Mouse (Mus musculus) intestine, embryonic 14.5 days (tissue): Measurements from ENCODE around the gene Igsf23. TPM values are rescaled to one million over a fixed set of nuclear protein-coding genes. Genes with fewer than 3 reads are reported as not detected.

ENCODE experiments used
- ATAC-seq: fragments of 200-750 bp; cut with Nextera tagmentation; replicated peaks from 2 replicates; pipeline ENCODE4 v1.8.0; 2017; ENCODE audit warnings: low read depth, moderate number of reproducible peaks, moderate TSS enrichment, moderate library complexity; ENCODE audit not compliant: low FRiP score, low TSS enrichment
- DNase-seq: peaks from one replicate; pipeline ENCODE4 v3.0.0-alpha.2; 2018; ENCODE audit warnings: low spot score
- H3K27ac ChIP-seq: fragments of 300-500 bp; sonication (generic); 2 replicates; pipeline ENCODE4 v1.5.1; 2014; ENCODE audit warnings: low read depth, mild to moderate bottlenecking, control low read depth
- H3K27me3 ChIP-seq: fragments of 300-500 bp; sonication (generic); replicated peaks from 2 replicates; pipeline ENCODE4 v1.6.1; 2014; ENCODE audit warnings: low read length, control low read depth; ENCODE audit not compliant: control insufficient read depth, insufficient read depth
- H3K36me3 ChIP-seq: fragments of 300-500 bp; sonication (generic); 2 replicates; pipeline ENCODE4 v1.6.1; 2014; ENCODE audit warnings: low read length, control low read depth; ENCODE audit not compliant: control insufficient read depth, insufficient read depth
- H3K4me1 ChIP-seq: fragments of 300-500 bp; sonication (generic); replicated peaks from 2 replicates; pipeline ENCODE4 v1.6.1; 2014; ENCODE audit warnings: low read length, control low read depth, mixed read lengths; ENCODE audit not compliant: control insufficient read depth, insufficient read depth
- H3K4me2 ChIP-seq: fragments of 300-500 bp; sonication (generic); 2 replicates; pipeline ENCODE4 v1.6.1; 2014; ENCODE audit warnings: low read length
- H3K4me3 ChIP-seq: fragments of 300-500 bp; sonication (generic); 2 replicates; pipeline ENCODE4 v1.5.1; 2014; ENCODE audit warnings: low read depth, low read length, control low read depth, mixed read lengths
- H3K9ac ChIP-seq: fragments of 300-500 bp; sonication (generic); 2 replicates; pipeline ENCODE4 v1.6.1; 2014; ENCODE audit warnings: mild to moderate bottlenecking, low read length
- H3K9me3 ChIP-seq: fragments of 300-500 bp; sonication (generic); 2 replicates; pipeline ENCODE4 v1.6.1; 2016; ENCODE audit warnings: low read length, control low read depth; ENCODE audit not compliant: control insufficient read depth
- WGBS: fragments of 180-500 bp; shearing (Covaris S2); extraction: QIAGEN DNeasy Blood & Tissue Kit; methylation state at CpG from one replicate; pipeline ENCODE4 v1.1.7; 2014; 5-methylcytosine and 5-hydroxymethylcytosine counted together
- polyA plus RNA-seq: library from polyadenylated mRNA; unstranded; fragments of >200 nt; fragmentation: Nextera tagmentation; extraction: Ambion mirVana; gene quantifications from 2 replicates; pipeline ENCODE4 v1.2.1, GENCODE M21; 2014

Gene Igsf23
- polyA plus RNA-seq, 1 experiment from 2014 or later: 1.7 TPM

DNA sequence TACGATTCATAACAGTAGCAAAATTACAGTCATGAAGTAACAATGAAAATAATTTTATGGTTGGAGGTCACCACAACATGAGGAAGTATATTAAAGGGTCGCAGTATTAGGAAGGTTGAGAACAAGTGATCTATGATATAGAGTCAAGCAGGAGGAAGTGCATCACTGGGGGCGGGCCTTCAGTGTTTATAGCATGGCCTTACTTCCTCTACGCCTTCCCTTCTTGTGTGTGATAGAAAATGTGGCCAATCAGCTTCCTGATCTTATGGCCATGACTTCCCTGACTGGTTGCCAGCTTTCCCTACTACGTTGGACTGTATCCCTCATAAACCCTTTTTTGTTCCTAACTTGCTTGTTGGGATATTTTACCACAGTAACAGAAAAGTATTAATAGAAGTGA, 5.4 kb downstream of the Igsf23 start:
- H3K4me2 ChIP-seq: no peak overlapping the region
- no peaks in the 10 kb centered on the region for H3K4me1 ChIP-seq
- WGBS: 94% methylated on average over 5 of the region's 5 CpGs
- ATAC-seq (no peak), DNase-seq (no peak)
- no peaks in the 10 kb centered on the region for H3K9me3 ChIP-seq
- H3K27ac ChIP-seq: no peak overlapping the region
- no peaks in the 10 kb centered on the region for H3K36me3 ChIP-seq
- no peak overlapping the region for H3K9ac ChIP-seq
- no peaks in the 10 kb centered on the region for H3K27me3 ChIP-seq
- no peak overlapping the region for H3K4me3 ChIP-seq

DNA sequence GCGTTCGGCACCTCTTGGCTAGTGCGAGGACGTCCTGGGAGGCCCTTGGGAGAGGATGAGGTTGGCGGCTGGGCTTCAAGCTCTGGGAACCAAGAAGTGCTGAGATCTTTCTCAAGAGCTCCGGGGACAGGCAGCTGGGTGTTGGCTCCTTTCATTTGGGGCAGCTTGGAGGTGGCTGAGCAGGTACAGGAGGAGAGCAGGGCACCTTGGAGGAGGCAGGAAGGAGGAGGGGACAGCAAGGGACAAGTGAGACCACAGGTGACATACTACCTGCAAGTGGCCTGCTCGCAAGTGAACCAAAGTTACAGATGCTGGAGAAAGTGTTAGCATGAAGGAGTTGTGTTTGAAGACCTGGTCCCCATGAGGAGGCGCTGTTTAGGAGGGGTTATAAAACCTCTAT, 5.8 kb downstream of the Igsf23 start:
- H3K4me1 ChIP-seq: no peaks in the 10 kb centered on the region
- no peaks in the 10 kb centered on the region for H3K27me3 ChIP-seq
- no peak overlapping the region for H3K4me2 ChIP-seq
- ATAC-seq (no peak), DNase-seq (no peak)
- WGBS: 88% methylated on average over 8 of the region's 8 CpGs
- H3K4me3 ChIP-seq: no peak overlapping the region
- no peaks in the 10 kb centered on the region for H3K36me3 ChIP-seq
- H3K27ac ChIP-seq: no peak overlapping the region
- no peaks in the 10 kb centered on the region for H3K9me3 ChIP-seq
- no peak overlapping the region for H3K9ac ChIP-seq

DNA sequence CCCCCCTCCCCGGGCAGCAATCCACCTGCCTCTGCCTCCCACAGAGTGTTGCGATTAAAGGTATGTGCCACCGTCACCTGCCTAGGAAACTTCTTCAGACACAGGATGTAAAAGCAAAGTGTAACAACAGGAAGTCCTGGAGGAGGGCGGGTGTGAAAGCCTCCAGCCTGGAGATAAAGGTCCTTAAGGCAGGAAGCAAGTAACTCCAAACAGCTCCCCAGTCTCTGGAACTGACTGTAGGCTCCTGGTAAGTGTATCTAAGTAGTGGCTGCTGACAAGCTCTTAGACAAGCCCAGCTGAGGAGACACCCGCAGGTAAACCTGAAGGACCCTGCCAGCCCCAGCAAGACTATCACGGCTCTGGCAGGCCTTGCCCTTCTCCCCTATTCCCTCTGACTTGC, 10.3 kb downstream of the Igsf23 start:
- ATAC-seq (no peak), DNase-seq (no peak)
- no peak overlapping the region for H3K4me3 ChIP-seq
- H3K9me3 ChIP-seq: no peaks in the 10 kb centered on the region
- no peaks in the 10 kb centered on the region for H3K4me1 ChIP-seq
- no peaks in the 10 kb centered on the region for H3K27me3 ChIP-seq
- H3K4me2 ChIP-seq: no peak overlapping the region
- H3K36me3 ChIP-seq: no peaks in the 10 kb centered on the region
- no peak overlapping the region for H3K27ac ChIP-seq
- WGBS: 10% methylated on average over 5 of the region's 6 CpGs
- no peak overlapping the region for H3K9ac ChIP-seq

DNA sequence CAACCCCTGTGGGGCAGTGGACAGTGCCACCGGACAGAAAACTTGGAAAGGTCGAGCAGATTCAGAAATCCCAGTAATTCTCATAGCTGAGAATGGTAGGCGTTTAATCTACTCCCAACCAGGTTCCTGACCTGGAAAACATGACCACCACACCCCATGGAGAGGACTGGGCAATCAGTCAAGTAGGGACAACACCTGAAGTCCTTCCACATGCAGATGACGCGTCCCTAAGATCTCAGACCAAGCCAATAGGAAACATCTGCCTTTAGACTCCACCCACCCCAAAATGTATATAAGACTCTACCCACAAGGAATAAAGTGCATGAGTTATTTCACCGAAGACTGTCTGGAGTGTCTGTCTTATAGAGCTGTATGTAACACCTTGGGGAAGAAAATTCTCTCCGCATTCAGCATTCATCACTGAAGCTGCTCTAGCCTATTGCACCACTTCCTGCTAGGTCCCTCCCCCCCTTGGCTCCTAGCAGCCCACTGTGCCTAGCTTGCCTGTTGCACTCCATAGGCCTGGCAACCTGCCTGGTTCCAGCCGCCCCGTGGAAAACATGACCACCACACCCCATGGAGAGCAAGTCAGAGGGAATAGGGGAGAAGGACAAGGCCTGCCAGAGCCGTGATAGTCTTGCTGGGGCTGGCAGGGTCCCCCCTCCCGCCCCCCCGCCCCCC, 10.9 kb downstream of the Igsf23 start:
- Histone ChIP-seq H3K27ac (no peak overlapping the region), H3K4me2 (no peak overlapping the region), H3K4me3 (no peak overlapping the region), H3K4me1 (no peaks in the 10 kb centered on the region), H3K9me3 (no peaks in the 10 kb centered on the region), H3K27me3 (no peaks in the 10 kb centered on the region), H3K36me3 (no peaks in the 10 kb centered on the region), H3K9ac (no peak overlapping the region)
- ATAC-seq (0 out of 2 replicates have a peak, but pooled peaks have one; percentile 11), DNase-seq (no peak)
- WGBS: 53% methylated on average over 11 of the region's 12 CpGs

GRCm38 (mm10) chr7:19937229-19937821, 13.2 kb downstream of the Igsf23 start:
- H3K4me1 ChIP-seq: no peaks in the 10 kb centered on the region
- no peak overlapping the region for H3K4me2 ChIP-seq
- H3K27me3 ChIP-seq: peaks cover 3% of the 10 kb centered on the region; the same call in 1 of the 2 replicates
- no peak for DNase-seq
- WGBS: 74% methylated on average over 11 of the region's 11 CpGs
- H3K4me3 ChIP-seq: no peak overlapping the region
- no peaks in the 10 kb centered on the region for H3K9me3 ChIP-seq
- no peak overlapping the region for H3K9ac ChIP-seq
- H3K36me3 ChIP-seq: no peaks in the 10 kb centered on the region
- H3K27ac ChIP-seq: no peak overlapping the region
- no peak for ATAC-seq

GRCm38 (mm10) chr7:19935961-19936360, 14.6 kb downstream of the Igsf23 start:
- no peaks in the 10 kb centered on the region for H3K9me3 ChIP-seq
- no peak overlapping the region for H3K27ac ChIP-seq
- H3K4me3 ChIP-seq: no peak overlapping the region
- no peaks in the 10 kb centered on the region for H3K36me3 ChIP-seq
- no peaks in the 10 kb centered on the region for H3K4me1 ChIP-seq
- 75% methylated on average over 6 of the region's 6 CpGs for WGBS
- H3K9ac ChIP-seq: no peak overlapping the region
- no peak overlapping the region for H3K4me2 ChIP-seq
- DNase-seq: no peak
- ATAC-seq: no peak
- peaks cover 6% of the 10 kb centered on the region; the same call in 1 of the 2 replicates for H3K27me3 ChIP-seq

GRCm38 (mm10) chr7:19935171-19935751, 15.3 kb downstream of the Igsf23 start:
- H3K4me1 ChIP-seq: no peaks in the 10 kb centered on the region
- no peak overlapping the region for H3K4me2 ChIP-seq
- no peak overlapping the region for H3K27ac ChIP-seq
- ATAC-seq (no peak), DNase-seq (no peak)
- no peaks in the 10 kb centered on the region for H3K36me3 ChIP-seq
- peaks cover 6% of the 10 kb centered on the region; the same call in 1 of the 2 replicates for H3K27me3 ChIP-seq
- WGBS: 77% methylated on average over 20 of the region's 20 CpGs
- no peak overlapping the region for H3K4me3 ChIP-seq
- H3K9ac ChIP-seq: no peak overlapping the region
- no peaks in the 10 kb centered on the region for H3K9me3 ChIP-seq

DNA sequence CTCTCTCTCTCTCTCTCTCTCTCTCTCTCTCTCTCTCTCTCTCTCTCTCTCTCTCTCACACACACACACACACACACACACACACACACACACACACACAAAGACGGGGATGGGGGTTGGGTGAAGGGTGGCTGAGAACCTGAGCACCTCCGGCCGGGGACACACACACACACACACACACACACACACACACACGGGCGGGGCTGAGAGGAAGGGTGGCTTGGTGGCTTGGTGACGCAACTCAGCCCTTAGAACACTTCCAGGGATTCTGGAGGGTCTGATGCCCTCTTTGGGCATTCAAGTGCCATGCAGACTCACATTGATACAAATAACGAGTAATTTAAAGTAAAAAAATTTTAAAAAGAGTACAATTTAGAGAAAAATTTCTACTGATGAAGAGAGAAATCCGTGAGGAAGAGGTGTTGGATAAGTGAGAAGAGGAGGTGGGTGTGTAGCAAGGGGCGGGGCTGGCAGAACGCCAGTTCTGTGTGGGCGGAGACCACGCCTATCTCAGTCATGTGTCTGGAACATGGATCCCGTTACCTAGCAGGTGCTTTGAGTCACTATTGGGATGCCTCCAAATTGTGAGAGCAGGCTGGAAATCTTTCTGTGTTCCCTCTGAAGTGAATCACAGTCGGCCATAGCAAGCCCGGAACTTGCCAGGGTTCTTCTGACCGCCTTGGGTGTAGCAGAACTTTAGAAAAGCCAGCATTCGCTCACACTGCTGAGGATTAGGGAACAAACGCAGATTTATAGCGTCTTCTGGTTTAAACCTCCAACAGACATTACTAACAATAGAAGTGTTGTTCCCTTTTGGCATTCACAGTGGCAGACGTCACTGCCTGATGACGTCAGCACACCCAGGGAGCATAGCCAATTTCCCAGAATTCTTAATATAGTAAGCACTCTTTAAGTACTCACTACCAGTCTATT, 17.4 kb downstream of the Igsf23 start:
- Histone ChIP-seq H3K36me3 (no peaks in the 10 kb centered on the region), H3K9me3 (no peaks in the 10 kb centered on the region), H3K4me3 (peak overlapping the region; percentile 8), H3K27ac (no peak overlapping the region), H3K9ac (no peak overlapping the region), H3K27me3 (peaks cover 6% of the 10 kb centered on the region; the same call in 1 of the 2 replicates), H3K4me2 (peak overlapping the region; percentile 36), H3K4me1 (no peaks in the 10 kb centered on the region)
- DNase-seq: peak; percentile 69
- peak; percentile 81; the same call in 1 of the 2 replicates for ATAC-seq
- WGBS: 22% methylated on average over 21 of the region's 21 CpGs
